Mouse (Mus musculus) myocyte (in vitro differentiated cells): ENCODE results near the gene Abca6. TPM values are rescaled to one million over a fixed set of nuclear protein-coding genes. Genes with fewer than 3 reads are reported as not detected.

Source experiments
- H3K27me3 ChIP-seq: one replicate; pipeline ENCODE4 v1.6.1; 2011; ENCODE audit not compliant: control insufficient read depth, insufficient read depth, insufficient read length
- H3K36me3 ChIP-seq: one replicate; pipeline ENCODE4 v1.6.1; 2011; ENCODE audit not compliant: control insufficient read depth, insufficient read depth
- H3K4me2 ChIP-seq: one replicate; pipeline ENCODE4 v1.6.1; 2011; ENCODE audit warnings: low read depth, control low read depth
- H3K4me3 ChIP-seq: one replicate; pipeline ENCODE4 v1.5.1; 2011; ENCODE audit warnings: mild to moderate bottlenecking, control low read depth, moderate library complexity
- H3K79me2 ChIP-seq: one replicate; pipeline ENCODE4 v1.6.1; 2011; ENCODE audit not compliant: control insufficient read depth, insufficient read depth
- H3ac ChIP-seq: one replicate; pipeline ENCODE4 v1.6.1; 2011; ENCODE audit not compliant: control insufficient read depth, insufficient read length
- CEBPB ChIP-seq: IDR thresholded peaks from 2 replicates; pipeline ENCODE4 v1.6.1; 2011; ENCODE audit warnings: mild to moderate bottlenecking, moderate library complexity; ENCODE audit not compliant: poor library complexity, insufficient read depth, severe bottlenecking
- E2F4 ChIP-seq: IDR thresholded peaks from one replicate; pipeline ENCODE4 v1.6.1; 2011; ENCODE audit warnings: mild to moderate bottlenecking, control low read depth, moderate library complexity; ENCODE audit not compliant: insufficient read depth
- MAX ChIP-seq: IDR thresholded peaks from one replicate; pipeline ENCODE4 v1.6.1; 2011; ENCODE audit warnings: low read depth, mild to moderate bottlenecking, control low read depth
- MYOD1 ChIP-seq, 3 experiments: IDR thresholded peaks; one replicate each; pipeline ENCODE4 v1.6.1; 2011; ENCODE audit warnings: control low read depth in 2 of 3, low read depth in 2 of 3, mild to moderate bottlenecking in 2 of 3, moderate library complexity in 1 of 3; ENCODE audit not compliant: insufficient read length in 2 of 3, control insufficient read depth in 1 of 3
- MYOG ChIP-seq, 3 experiments: IDR thresholded peaks; one replicate each; pipeline ENCODE4 v1.6.1; 2011; ENCODE audit warnings: control low read depth in 2 of 3, low read depth in 2 of 3, mild to moderate bottlenecking in 2 of 3; ENCODE audit not compliant: insufficient read length in 2 of 3, control insufficient read depth in 1 of 3, insufficient read depth in 1 of 3
- POLR2A ChIP-seq: IDR thresholded peaks from one replicate; pipeline ENCODE4 v1.6.1; 2011; ENCODE audit warnings: low read depth, mild to moderate bottlenecking, control low read depth, moderate library complexity; ENCODE audit not compliant: insufficient read length
- POLR2AphosphoS2 ChIP-seq: IDR thresholded peaks from one replicate; pipeline ENCODE4 v1.6.1; 2011; ENCODE audit warnings: low read depth, control low read depth; ENCODE audit not compliant: insufficient read length
- REST ChIP-seq: IDR thresholded peaks from one replicate; pipeline ENCODE4 v1.6.1; 2011; ENCODE audit warnings: mild to moderate bottlenecking, control low read depth, moderate library complexity; ENCODE audit not compliant: insufficient read depth, insufficient read length
- SRF ChIP-seq: IDR thresholded peaks from one replicate; pipeline ENCODE4 v1.6.1; 2011; ENCODE audit warnings: low read depth; ENCODE audit not compliant: control insufficient read depth, insufficient read length
- TCF12 ChIP-seq: IDR thresholded peaks from one replicate; pipeline ENCODE4 v1.6.1; 2011; ENCODE audit warnings: mild to moderate bottlenecking, control low read depth; ENCODE audit not compliant: poor library complexity, insufficient read depth, severe bottlenecking
- TCF3 ChIP-seq: IDR thresholded peaks from one replicate; pipeline ENCODE4 v1.6.1; 2011; ENCODE audit warnings: low read depth, control low read depth; ENCODE audit not compliant: insufficient read length
- USF1 ChIP-seq: IDR thresholded peaks from one replicate; pipeline ENCODE4 v1.6.1; 2011; ENCODE audit warnings: low read depth, mild to moderate bottlenecking, control low read depth, moderate library complexity
- polyA plus RNA-seq: library from polyadenylated mRNA; unstranded; fragments of >200 nt; fragmentation: generic; extraction: Trizol; gene quantifications from one replicate; pipeline ENCODE4 v1.2.1, GENCODE M21; 2012; ENCODE audit warnings: missing spikeins

Abca6 gene
- polyA plus RNA-seq, 1 experiment: not detected

- no peak overlapping the region for H3ac ChIP-seq
- H3K4me3 ChIP-seq: no peak overlapping the region
- H3K79me2 ChIP-seq: no peaks in the 10 kb centered on the region
- H3K27me3 ChIP-seq: no peaks in the 10 kb centered on the region
- no peak overlapping the region for H3K4me2 ChIP-seq
- peaks cover under 1% of the 10 kb centered on the region for H3K36me3 ChIP-seq
- no peak for TF ChIP-seq MAX
- no peak for TF ChIP-seq SRF
- no peak for TF ChIP-seq MYOD1 (IDR thresholded peaks at IDR 0.05; ENCODE audit: control insufficient read depth in 1 of 3, insufficient read length in 2 of 3, low read depth in 2 of 3)
- no peak for TF ChIP-seq CEBPB
- TF ChIP-seq TCF3: no peak
- TF ChIP-seq TCF12: no peak
Measured at GRCm38 (mm10) chr11:110286331-110286730, 34.8 kb upstream of the Abca6 start.

DNA sequence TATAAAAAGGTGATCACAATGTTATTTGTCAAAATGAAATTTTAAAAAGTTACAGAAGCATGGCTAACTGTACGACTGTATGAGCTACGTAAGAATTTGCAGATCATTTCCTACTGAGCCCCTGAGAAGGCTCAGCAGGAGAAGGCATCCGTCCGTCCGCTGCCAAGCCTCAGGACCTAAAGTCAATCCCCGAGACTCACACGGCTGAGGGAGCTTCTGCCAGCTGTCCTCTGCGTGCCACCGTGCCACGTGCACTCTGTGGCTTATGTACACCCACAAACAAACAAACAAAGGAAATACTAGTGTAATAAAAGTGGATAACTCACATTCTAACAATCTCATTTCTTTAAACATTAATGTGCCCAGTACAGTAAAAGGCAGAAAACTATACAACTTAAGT lies 33.3 kb upstream of the Abca6 start:
- peak in 1 of 3 experiments; percentile 32 for TF ChIP-seq MYOG (IDR thresholded peaks at IDR 0.05; ENCODE audit: control insufficient read depth in 1 of 3, insufficient read depth in 1 of 3, insufficient read length in 2 of 3, low read depth in 2 of 3)
- TF ChIP-seq TCF3: no peak
- Histone ChIP-seq H3ac (no peak overlapping the region), H3K4me3 (no peak overlapping the region), H3K27me3 (no peaks in the 10 kb centered on the region), H3K4me2 (no peak overlapping the region), H3K36me3 (peaks cover 6% of the 10 kb centered on the region), H3K79me2 (no peaks in the 10 kb centered on the region)

- TF ChIP-seq TCF3 (no peak), E2F4 (no peak), MYOD1 (IDR thresholded peaks at IDR 0.05; ENCODE audit: control insufficient read depth in 1 of 3, insufficient read length in 2 of 3, low read depth in 2 of 3) (no peak), SRF (no peak), POLR2A (no peak), MYOG (IDR thresholded peaks at IDR 0.05; ENCODE audit: control insufficient read depth in 1 of 3, insufficient read depth in 1 of 3, insufficient read length in 2 of 3, low read depth in 2 of 3) (no peak), REST (no peak), USF1 (no peak), POLR2AphosphoS2 (no peak), TCF12 (no peak), CEBPB (no peak), MAX (no peak)
- Histone ChIP-seq H3K79me2 (no peaks in the 10 kb centered on the region), H3K4me3 (no peak overlapping the region), H3K27me3 (no peaks in the 10 kb centered on the region), H3ac (no peak overlapping the region), H3K4me2 (no peak overlapping the region), H3K36me3 (peaks cover 6% of the 10 kb centered on the region)
Measured at GRCm38 (mm10) chr11:110284185-110284787, 32.7 kb upstream of the Abca6 start.

DNA sequence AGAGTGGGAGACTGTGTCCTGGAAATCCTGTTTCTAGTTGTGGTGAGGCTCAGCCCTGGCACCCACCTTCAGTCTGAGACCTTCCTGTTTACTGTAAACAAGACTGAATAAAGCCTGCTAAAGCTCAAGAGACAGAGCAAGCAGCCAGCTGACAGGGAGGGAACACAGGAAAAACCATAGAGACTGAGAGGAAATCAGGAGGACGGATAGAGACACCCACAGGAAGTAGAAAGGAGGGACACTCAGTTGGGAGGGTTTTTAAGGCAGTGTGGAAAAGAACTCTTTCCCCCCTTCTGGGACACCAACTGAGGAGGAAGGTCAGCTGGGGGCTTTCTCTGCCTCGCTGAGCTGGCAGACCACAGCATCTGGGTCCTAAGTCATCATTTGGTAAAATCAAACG lies 23.2 kb upstream of the Abca6 start:
- TF ChIP-seq USF1 (no peak), TCF3 (no peak), POLR2AphosphoS2 (no peak), MYOG (IDR thresholded peaks at IDR 0.05; ENCODE audit: control insufficient read depth in 1 of 3, insufficient read depth in 1 of 3, insufficient read length in 2 of 3, low read depth in 2 of 3) (no peak), SRF (no peak), MYOD1 (IDR thresholded peaks at IDR 0.05; ENCODE audit: control insufficient read depth in 1 of 3, insufficient read length in 2 of 3, low read depth in 2 of 3) (no peak), CEBPB (no peak), REST (no peak), MAX (no peak)
- Histone ChIP-seq H3K27me3 (no peaks in the 10 kb centered on the region), H3K36me3 (no peaks in the 10 kb centered on the region), H3K4me3 (no peak overlapping the region), H3ac (no peak overlapping the region), H3K4me2 (no peak overlapping the region), H3K79me2 (no peaks in the 10 kb centered on the region)

DNA sequence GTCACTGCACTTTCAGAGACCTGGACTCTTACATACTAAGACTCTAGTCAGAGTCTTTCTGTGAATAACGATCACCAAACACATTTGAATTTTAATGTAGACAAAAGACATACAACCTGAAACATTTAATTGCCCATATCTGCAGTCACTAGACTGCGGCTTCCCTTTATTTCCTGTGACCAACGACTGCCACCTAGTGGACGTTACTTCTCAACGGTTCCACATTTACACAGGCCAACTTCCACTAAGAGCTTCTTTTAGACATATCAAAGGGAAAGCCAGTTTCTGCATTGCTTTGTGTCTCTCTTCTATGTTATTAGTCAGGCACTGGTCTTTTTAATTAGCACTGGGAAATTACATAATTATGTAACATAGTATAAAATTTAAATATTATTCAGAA lies 20.2 kb upstream of the Abca6 start:
- Histone ChIP-seq H3K79me2 (no peaks in the 10 kb centered on the region), H3K4me3 (no peak overlapping the region), H3ac (no peak overlapping the region), H3K27me3 (no peaks in the 10 kb centered on the region), H3K36me3 (no peaks in the 10 kb centered on the region), H3K4me2 (no peak overlapping the region)
- TF ChIP-seq CEBPB (no peak), MYOG (IDR thresholded peaks at IDR 0.05; ENCODE audit: control insufficient read depth in 1 of 3, insufficient read depth in 1 of 3, insufficient read length in 2 of 3, low read depth in 2 of 3) (no peak), POLR2AphosphoS2 (no peak), TCF3 (no peak), MYOD1 (IDR thresholded peaks at IDR 0.05; ENCODE audit: control insufficient read depth in 1 of 3, insufficient read length in 2 of 3, low read depth in 2 of 3) (no peak), MAX (no peak), TCF12 (no peak), E2F4 (no peak), SRF (no peak), POLR2A (no peak), USF1 (no peak), REST (no peak)
